Mouse (Mus musculus) hindbrain, embryonic 13.5 days (tissue): Measurements from ENCODE around the gene St6galnac3. TPM values are rescaled to one million over a fixed set of nuclear protein-coding genes. Genes with fewer than 3 reads are reported as not detected.

Source experiments
- ATAC-seq: fragments of 200-750 bp; cut with Nextera tagmentation; 2 replicates; pipeline ENCODE4 v1.8.0; 2017; ENCODE audit warnings: moderate TSS enrichment; ENCODE audit not compliant: low FRiP score
- H3K27ac ChIP-seq: fragments of 300-500 bp; sonication (generic); 2 replicates; pipeline ENCODE4 v1.5.1; 2015; ENCODE audit warnings: inconsistent platforms, mild to moderate bottlenecking, moderate library complexity
- H3K27me3 ChIP-seq: fragments of 300-500 bp; sonication (generic); 2 replicates; pipeline ENCODE4 v1.6.1; 2015; ENCODE audit warnings: mild to moderate bottlenecking, inconsistent platforms
- H3K36me3 ChIP-seq: fragments of 300-500 bp; sonication (generic); 2 replicates; pipeline ENCODE4 v1.6.1; 2015; ENCODE audit warnings: mild to moderate bottlenecking, inconsistent platforms
- H3K4me1 ChIP-seq: fragments of 300-500 bp; sonication (generic); replicated peaks from 2 replicates; pipeline ENCODE4 v1.6.1; 2015; ENCODE audit warnings: inconsistent platforms
- H3K4me2 ChIP-seq: fragments of 300-500 bp; sonication (generic); 2 replicates; pipeline ENCODE4 v1.6.1; 2015; ENCODE audit warnings: inconsistent platforms, mild to moderate bottlenecking, moderate library complexity
- H3K4me3 ChIP-seq: fragments of 300-500 bp; sonication (generic); 2 replicates; pipeline ENCODE4 v1.5.1; 2015; ENCODE audit warnings: mild to moderate bottlenecking, inconsistent platforms
- H3K9ac ChIP-seq: fragments of 300-500 bp; sonication (generic); 2 replicates; pipeline ENCODE4 v1.6.1; 2015; ENCODE audit warnings: mild to moderate bottlenecking, inconsistent platforms
- H3K9me3 ChIP-seq: fragments of 300-500 bp; sonication (generic); 2 replicates; pipeline ENCODE4 v1.6.1; 2016; ENCODE audit warnings: inconsistent platforms
- WGBS: fragments of 180-500 bp; shearing (Covaris S2); methylation state at CpG from one replicate; pipeline ENCODE4 v1.1.7; 2015; 5-methylcytosine and 5-hydroxymethylcytosine counted together
- polyA plus RNA-seq: library from polyadenylated mRNA; unstranded; fragments of >200 nt; fragmentation: Nextera tagmentation; extraction: Ambion mirVana; gene quantifications from 2 replicates; pipeline ENCODE4 v1.2.1, GENCODE M21; 2015

The St6galnac3 gene
- polyA plus RNA-seq, 1 experiment from 2014 or later, result 30.3 TPM

DNA sequence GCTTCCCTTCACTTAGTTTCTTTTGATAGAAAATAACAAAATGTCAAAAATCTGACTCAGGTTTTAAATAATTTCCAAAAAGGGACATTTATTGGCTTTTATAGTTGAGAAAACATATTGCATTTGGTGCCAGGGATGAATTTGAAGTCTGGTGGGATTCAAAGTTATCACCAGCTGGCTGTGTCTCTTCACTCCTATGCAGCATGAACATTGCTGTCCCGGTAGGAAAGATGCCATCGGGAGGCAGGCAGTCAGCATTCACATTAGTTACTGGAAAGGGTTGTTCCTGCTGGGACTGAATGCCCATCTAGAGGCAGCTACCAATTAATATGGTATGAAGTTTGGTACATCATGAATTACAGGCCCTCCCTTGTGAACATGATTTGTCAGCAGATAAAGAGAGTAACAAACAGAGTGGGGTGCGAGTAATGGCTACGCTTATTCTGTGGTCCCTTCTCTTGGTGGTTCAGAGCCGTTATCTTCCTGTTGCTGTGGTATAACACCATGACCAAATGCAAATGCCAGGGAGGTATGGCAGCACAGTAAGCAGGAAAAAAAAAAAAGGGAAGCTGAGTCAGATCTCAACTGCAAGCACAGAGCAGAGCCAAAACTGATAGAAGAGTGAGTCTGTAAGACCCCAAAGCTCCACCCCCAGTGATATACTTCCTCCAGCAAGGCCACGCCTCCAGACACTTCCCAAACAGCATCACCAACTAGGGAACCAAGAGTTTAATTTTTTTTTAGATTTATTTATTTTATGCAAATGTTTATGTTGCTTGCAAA, 535.1 kb downstream of the St6galnac3 start:
- Histone ChIP-seq H3K4me2 (no peak overlapping the region), H3K9me3 (no peaks in the 10 kb centered on the region), H3K36me3 (no peaks in the 10 kb centered on the region), H3K9ac (no peak overlapping the region), H3K4me1 (0 out of 2 replicates have a peak, but pooled peaks cover 4% of the 10 kb centered on the region), H3K27me3 (no peaks in the 10 kb centered on the region), H3K27ac (no peak overlapping the region), H3K4me3 (no peak overlapping the region)
- WGBS, result 76% methylated on average over 6 of the region's 6 CpGs
- no peak for ATAC-seq

GRCm38 (mm10) chr3:153188224-153188623, 536.8 kb downstream of the St6galnac3 start:
- no peaks in the 10 kb centered on the region for H3K9me3 ChIP-seq
- no peak overlapping the region for H3K9ac ChIP-seq
- H3K36me3 ChIP-seq, result no peaks in the 10 kb centered on the region
- no peak overlapping the region for H3K4me2 ChIP-seq
- no peaks in the 10 kb centered on the region for H3K27me3 ChIP-seq
- ATAC-seq, result no peak
- 79% methylated on average over 2 of the region's 2 CpGs for WGBS
- H3K27ac ChIP-seq, result no peak overlapping the region
- H3K4me1 ChIP-seq, result 0 out of 2 replicates have a peak, but pooled peaks cover 4% of the 10 kb centered on the region
- no peak overlapping the region for H3K4me3 ChIP-seq

DNA sequence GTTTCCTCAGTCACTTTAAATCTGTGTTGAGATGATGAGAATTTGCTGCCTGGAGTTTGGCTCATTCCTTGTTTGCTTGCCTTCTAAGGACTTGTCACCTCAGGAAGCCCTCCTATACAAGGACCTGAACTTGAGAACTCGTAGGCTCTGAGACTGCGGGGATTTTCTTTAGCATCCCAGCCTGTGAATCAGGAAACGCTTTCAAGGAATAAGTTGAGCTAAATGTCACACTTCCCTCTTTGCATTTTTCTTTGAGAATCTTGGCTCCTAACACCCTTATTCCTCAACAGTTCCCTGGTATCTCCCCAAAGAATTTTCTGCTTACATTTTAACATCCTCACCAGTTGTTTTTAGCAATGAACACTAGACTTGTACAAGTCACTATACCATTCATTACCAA, 539.9 kb downstream of the St6galnac3 start:
- Histone ChIP-seq H3K9me3 (no peaks in the 10 kb centered on the region), H3K27ac (no peak overlapping the region), H3K4me2 (no peak overlapping the region), H3K27me3 (no peaks in the 10 kb centered on the region), H3K36me3 (no peaks in the 10 kb centered on the region), H3K4me3 (no peak overlapping the region), H3K9ac (no peak overlapping the region), H3K4me1 (peaks cover 4% of the 10 kb centered on the region; the same call in 1 of the 2 replicates)
- WGBS, result 84% methylated on average over 3 of the region's 3 CpGs
- ATAC-seq, result no peak

GRCm38 (mm10) chr3:153181242-153181641, 543.7 kb downstream of the St6galnac3 start:
- Histone ChIP-seq H3K9me3 (no peaks in the 10 kb centered on the region), H3K27ac (no peak overlapping the region), H3K4me2 (no peak overlapping the region), H3K4me1 (peaks cover 5% of the 10 kb centered on the region), H3K27me3 (no peaks in the 10 kb centered on the region), H3K9ac (no peak overlapping the region), H3K36me3 (no peaks in the 10 kb centered on the region), H3K4me3 (no peak overlapping the region)
- WGBS, result 17% methylated on average over 6 of the region's 6 CpGs
- ATAC-seq, result no peak

- 64% methylated on average over 4 of the region's 4 CpGs for WGBS
- H3K4me1 ChIP-seq, result peaks cover 10% of the 10 kb centered on the region
- H3K36me3 ChIP-seq, result no peaks in the 10 kb centered on the region
- no peak overlapping the region for H3K4me2 ChIP-seq
- no peaks in the 10 kb centered on the region for H3K27me3 ChIP-seq
- ATAC-seq, result no peak
- no peaks in the 10 kb centered on the region for H3K9me3 ChIP-seq
- H3K27ac ChIP-seq, result peak overlapping the region; percentile 61; the same call in 1 of the 2 replicates
- H3K9ac ChIP-seq, result no peak overlapping the region
- H3K4me3 ChIP-seq, result no peak overlapping the region
These were observed 548.2 kb downstream of the St6galnac3 start for GRCm38 (mm10) chr3:153176749-153177148.

DNA sequence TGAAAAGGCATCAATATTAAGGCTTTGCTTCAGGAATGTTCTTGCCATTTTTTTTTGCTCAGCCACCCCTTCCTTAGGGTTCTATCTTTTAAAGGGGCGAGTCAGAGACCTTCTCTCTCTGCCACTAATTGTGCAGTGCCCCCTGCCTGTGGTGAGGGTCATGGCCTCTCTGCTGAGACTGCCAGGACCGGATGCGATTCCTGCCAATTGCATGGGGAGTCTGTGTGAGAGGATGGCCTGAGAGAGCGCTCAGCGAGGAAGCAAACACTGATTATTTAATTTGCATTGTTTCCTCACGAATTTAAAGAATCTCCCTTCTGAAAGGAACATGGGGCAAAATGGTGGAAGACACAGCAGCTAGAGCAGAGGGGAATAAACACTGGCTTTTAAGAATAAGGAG, 548.6 kb downstream of the St6galnac3 start:
- no peak overlapping the region for H3K9ac ChIP-seq
- no peaks in the 10 kb centered on the region for H3K9me3 ChIP-seq
- H3K36me3 ChIP-seq, result no peaks in the 10 kb centered on the region
- peaks cover 10% of the 10 kb centered on the region for H3K4me1 ChIP-seq
- no peaks in the 10 kb centered on the region for H3K27me3 ChIP-seq
- WGBS, result 27% methylated on average over 6 of the region's 6 CpGs
- ATAC-seq, result no peak
- H3K4me3 ChIP-seq, result no peak overlapping the region
- no peak overlapping the region for H3K4me2 ChIP-seq
- peak overlapping the region; percentile 61 for H3K27ac ChIP-seq

DNA sequence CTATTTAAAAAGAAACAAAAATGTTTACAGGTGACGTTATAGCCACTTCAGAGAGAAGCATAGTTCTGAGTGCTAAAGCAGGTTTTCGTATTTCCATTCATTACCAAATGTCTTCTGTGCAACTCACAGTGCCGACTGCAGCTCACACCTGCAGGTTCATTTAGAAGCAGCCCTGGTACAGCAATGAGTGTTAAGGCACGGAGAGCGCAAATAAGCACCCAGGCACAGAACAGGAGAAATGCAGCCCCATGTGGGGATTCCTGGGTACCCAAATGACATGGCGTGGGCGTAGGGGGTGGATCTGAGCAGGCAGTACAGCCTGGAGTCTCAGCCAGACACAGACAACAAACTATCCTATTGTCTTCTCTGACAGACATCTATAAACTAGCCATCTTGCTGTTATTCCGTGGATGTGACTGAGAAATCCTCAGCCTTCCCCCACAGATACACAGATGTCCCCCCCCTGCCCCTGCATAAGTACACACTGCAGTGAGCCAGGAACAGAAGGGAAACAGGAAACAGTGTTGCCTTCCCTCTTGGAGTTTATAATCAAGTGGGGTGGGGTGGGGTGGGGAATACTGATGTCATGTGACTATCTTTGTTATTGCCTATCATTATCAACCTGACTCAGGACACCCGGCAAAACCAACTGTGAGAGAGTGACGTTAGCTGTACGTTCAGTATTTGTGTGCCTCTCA, 550.5 kb downstream of the St6galnac3 start:
- Histone ChIP-seq H3K4me1 (peaks cover 18% of the 10 kb centered on the region), H3K27me3 (no peaks in the 10 kb centered on the region), H3K9ac (no peak overlapping the region), H3K36me3 (no peaks in the 10 kb centered on the region), H3K4me2 (no peak overlapping the region), H3K27ac (no peak overlapping the region), H3K9me3 (no peaks in the 10 kb centered on the region), H3K4me3 (no peak overlapping the region)
- 85% methylated on average over 11 of the region's 11 CpGs for WGBS
- ATAC-seq, result no peak

DNA sequence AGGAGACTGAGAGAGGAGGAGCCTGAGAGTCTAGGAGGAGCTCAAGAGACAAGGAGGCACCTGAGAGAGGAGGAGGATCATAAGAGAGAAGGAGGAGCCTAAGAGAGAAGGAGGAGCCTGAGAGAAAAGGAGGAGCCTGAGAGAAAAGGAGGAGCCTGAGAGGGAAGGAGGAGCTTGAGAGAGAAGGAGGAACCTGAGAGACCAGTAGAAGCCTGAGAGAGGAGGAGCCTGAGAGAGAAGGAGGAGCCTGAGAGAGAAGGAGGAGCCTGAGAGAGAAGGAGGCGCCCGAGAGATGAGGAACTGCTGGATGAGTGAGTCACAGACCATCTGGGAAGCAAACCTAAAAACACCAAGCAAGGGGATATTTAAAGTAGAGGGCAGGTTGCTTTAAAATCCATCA, 551.4 kb downstream of the St6galnac3 start:
- H3K27me3 ChIP-seq, result no peaks in the 10 kb centered on the region
- H3K9ac ChIP-seq, result no peak overlapping the region
- H3K27ac ChIP-seq, result no peak overlapping the region
- H3K4me1 ChIP-seq, result peaks cover 19% of the 10 kb centered on the region
- H3K36me3 ChIP-seq, result no peaks in the 10 kb centered on the region
- H3K4me2 ChIP-seq, result no peak overlapping the region
- H3K4me3 ChIP-seq, result no peak overlapping the region
- 95% methylated on average over 2 of the region's 2 CpGs for WGBS
- no peak for ATAC-seq
- H3K9me3 ChIP-seq, result no peaks in the 10 kb centered on the region

GRCm38 (mm10) chr3:153170146-153170545, 554.8 kb downstream of the St6galnac3 start:
- no peak overlapping the region for H3K4me2 ChIP-seq
- H3K4me1 ChIP-seq, result peaks cover 11% of the 10 kb centered on the region; the same call in 1 of the 2 replicates
- peak overlapping the region; percentile 32; the same call in 1 of the 2 replicates for H3K27ac ChIP-seq
- H3K36me3 ChIP-seq, result no peaks in the 10 kb centered on the region
- ATAC-seq, result peak; percentile 32; the same call in 1 of the 2 replicates
- no peaks in the 10 kb centered on the region for H3K27me3 ChIP-seq
- H3K9ac ChIP-seq, result no peak overlapping the region
- H3K4me3 ChIP-seq, result no peak overlapping the region
- H3K9me3 ChIP-seq, result no peaks in the 10 kb centered on the region
- 82% methylated on average over 4 of the region's 4 CpGs for WGBS

DNA sequence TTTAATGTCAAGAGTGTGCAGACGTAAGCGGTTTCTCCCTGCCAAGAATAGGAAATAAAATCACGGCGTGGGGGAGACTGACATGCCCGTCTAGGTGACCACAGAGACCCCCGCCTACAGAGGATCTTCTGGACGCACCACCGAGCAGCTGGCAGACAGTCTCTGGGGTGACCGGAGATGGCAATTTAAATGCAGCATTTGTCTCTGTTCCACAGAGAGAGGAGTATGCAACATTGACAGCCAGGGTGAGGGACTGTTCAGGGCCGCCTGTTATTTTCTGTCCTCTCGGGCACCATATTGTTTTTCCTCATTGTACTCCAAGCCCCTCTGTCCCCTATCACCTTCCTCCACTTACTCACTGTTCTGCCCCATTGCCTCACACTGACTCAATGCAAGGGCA, 555.2 kb downstream of the St6galnac3 start:
- Histone ChIP-seq H3K4me1 (peaks cover 11% of the 10 kb centered on the region; the same call in 1 of the 2 replicates), H3K27me3 (no peaks in the 10 kb centered on the region), H3K4me3 (no peak overlapping the region), H3K27ac (peak overlapping the region; percentile 32; the same call in 1 of the 2 replicates), H3K4me2 (no peak overlapping the region), H3K9ac (no peak overlapping the region), H3K9me3 (no peaks in the 10 kb centered on the region), H3K36me3 (no peaks in the 10 kb centered on the region)
- 56% methylated on average over 11 of the region's 11 CpGs for WGBS
- peak; percentile 57 for ATAC-seq

DNA sequence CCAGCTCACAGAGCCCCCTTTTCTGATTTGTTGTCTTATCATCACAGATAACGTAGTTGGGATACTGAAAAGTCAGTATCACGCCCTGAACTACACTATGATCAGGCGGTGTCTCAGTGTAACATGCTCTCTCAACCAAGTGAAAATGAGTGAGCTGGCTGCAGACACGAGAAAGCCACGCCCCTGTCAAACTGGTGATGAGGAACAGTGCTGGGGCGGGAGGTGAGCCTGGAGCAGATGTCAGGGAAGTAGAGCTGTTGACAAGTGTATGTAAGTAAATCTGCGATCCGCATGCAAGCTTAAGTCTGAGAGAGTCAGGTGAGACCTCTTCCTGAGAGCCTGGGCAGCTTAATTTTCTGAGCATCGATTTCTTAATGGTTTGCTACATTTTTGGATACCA, 563.3 kb downstream of the St6galnac3 start:
- no peak overlapping the region for H3K9ac ChIP-seq
- WGBS, result 75% methylated on average over 9 of the region's 9 CpGs

GRCm38 (mm10) chr3:153160683-153161082, 564.3 kb downstream of the St6galnac3 start:
- H3K9ac ChIP-seq, result no peak overlapping the region
- no peak overlapping the region for H3K27ac ChIP-seq
- H3K9me3 ChIP-seq, result no peaks in the 10 kb centered on the region
- no peaks in the 10 kb centered on the region for H3K27me3 ChIP-seq
- H3K4me2 ChIP-seq, result no peak overlapping the region
- H3K4me3 ChIP-seq, result no peak overlapping the region
- WGBS, result 85% methylated on average over 5 of the region's 5 CpGs
- no peaks in the 10 kb centered on the region for H3K36me3 ChIP-seq
- no peaks in the 10 kb centered on the region for H3K4me1 ChIP-seq
- no peak for ATAC-seq

More for the DNA sequence above, 563.3 kb downstream of the St6galnac3 start:
- Histone ChIP-seq H3K4me2 (no peak overlapping the region), H3K27me3 (no peaks in the 10 kb centered on the region), H3K27ac (no peak overlapping the region), H3K4me3 (no peak overlapping the region), H3K4me1 (no peaks in the 10 kb centered on the region), H3K9me3 (no peaks in the 10 kb centered on the region), H3K36me3 (no peaks in the 10 kb centered on the region)
- ATAC-seq, result no peak
